Mouse (Mus musculus) hindbrain, postnatal 0 days (tissue): ENCODE data around the gene Lmtk3. TPM values are rescaled to one million over a fixed set of nuclear protein-coding genes. Genes with fewer than 3 reads are reported as not detected.
A peak's percentile ranks its signal among the peaks of the same experiment; 100 is the strongest.

ENCODE experiments used
- ATAC-seq: fragments of 200-750 bp; cut with Nextera tagmentation; 2 replicates; pipeline ENCODE4 v1.8.0; 2017; ENCODE audit warnings: mild to moderate bottlenecking, moderate TSS enrichment, moderate library complexity
- DNase-seq: peaks from one replicate; pipeline ENCODE4 v3.0.0-alpha.2; 2015; ENCODE audit warnings: low spot score
- H3K27ac ChIP-seq: fragments of 300-500 bp; sonication (generic); 2 replicates; pipeline ENCODE4 v1.5.1; 2014; ENCODE audit warnings: mild to moderate bottlenecking
- H3K27me3 ChIP-seq: fragments of 300-500 bp; sonication (generic); 2 replicates; pipeline ENCODE4 v1.6.1; 2014; ENCODE audit warnings: low read length, mixed read lengths; ENCODE audit not compliant: insufficient read depth
- H3K36me3 ChIP-seq: fragments of 300-500 bp; sonication (generic); 2 replicates; pipeline ENCODE4 v1.6.1; 2014; ENCODE audit warnings: low read length, mixed read lengths; ENCODE audit not compliant: insufficient read depth
- H3K4me1 ChIP-seq: fragments of 300-500 bp; sonication (generic); 2 replicates; pipeline ENCODE4 v1.6.1; 2014; ENCODE audit warnings: antibody characterized with exemption, low read length, mixed read lengths; ENCODE audit not compliant: insufficient read depth
- H3K4me2 ChIP-seq: fragments of 300-500 bp; sonication (generic); 2 replicates; pipeline ENCODE4 v1.6.1; 2014; ENCODE audit warnings: low read depth, mild to moderate bottlenecking, low read length, moderate library complexity, mixed read lengths
- H3K4me3 ChIP-seq: fragments of 300-500 bp; sonication (generic); 2 replicates; pipeline ENCODE4 v1.5.1; 2014; ENCODE audit warnings: low read length
- H3K9ac ChIP-seq: fragments of 300-500 bp; sonication (generic); replicated peaks from 2 replicates; pipeline ENCODE4 v1.6.1; 2014; ENCODE audit warnings: mild to moderate bottlenecking, low read length, moderate library complexity, mixed read lengths
- H3K9me3 ChIP-seq: fragments of 300-500 bp; sonication (generic); 2 replicates; pipeline ENCODE4 v1.6.1; 2016; ENCODE audit warnings: low read length, mixed read lengths
- CTCF ChIP-seq: IDR thresholded peaks from 2 replicates; pipeline ENCODE4 v1.5.1; 2016; ENCODE audit warnings: antibody characterized with exemption, control low read depth, low read depth
- WGBS: fragments of 180-500 bp; shearing (Covaris S2); extraction: QIAGEN DNeasy Blood & Tissue Kit; methylation state at CpG from one replicate; pipeline ENCODE4 v1.1.7; 2014; 5-methylcytosine and 5-hydroxymethylcytosine counted together
- polyA plus RNA-seq: library from polyadenylated mRNA; unstranded; fragments of >200 nt; fragmentation: Nextera tagmentation; extraction: Ambion mirVana; gene quantifications from 2 replicates; pipeline ENCODE4 v1.2.1, GENCODE M21; 2015
- total RNA-seq: library from RNA; depleted of rRNA; stranded (reverse); fragments of >200 nt; gene quantifications from 2 replicates; pipeline ENCODE4 v1.2.3, GENCODE M21; 2014

The Lmtk3 gene
- total and polyA plus RNA-seq, 2 experiments from 2014 or later, result 13.6 to 125 TPM

DNA sequence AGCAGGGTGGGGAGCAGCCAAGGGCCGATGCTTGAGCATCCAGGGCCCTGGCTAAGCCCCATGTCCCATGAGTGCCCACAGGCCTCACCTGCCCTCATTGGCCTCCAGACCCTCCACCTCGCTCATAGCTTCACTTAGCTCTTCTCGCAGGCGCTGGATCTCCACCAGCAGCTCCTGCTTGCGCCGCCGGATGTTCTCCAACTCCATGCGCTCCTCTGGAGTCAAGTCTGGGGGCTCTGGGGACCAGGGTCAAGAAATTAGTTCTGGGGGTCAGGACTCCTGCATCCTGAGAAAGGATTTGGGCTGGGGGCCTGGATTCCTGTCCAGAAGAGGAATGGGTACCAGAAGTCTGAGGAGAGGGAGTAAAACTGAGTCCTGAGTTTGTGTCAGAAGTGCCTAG is 29.4 kb downstream of the Lmtk3 start:
- Histone ChIP-seq H3K4me3 (peak overlapping the region; percentile 72), H3K4me1 (peaks cover 24% of the 10 kb centered on the region), H3K4me2 (peak overlapping the region; percentile 93), H3K27me3 (no peaks in the 10 kb centered on the region), H3K9me3 (no peaks in the 10 kb centered on the region), H3K27ac (no peak overlapping the region), H3K36me3 (peaks cover 47% of the 10 kb centered on the region), H3K9ac (peak overlapping the region; percentile 96; the same call in 1 of the 2 replicates)
- TF ChIP-seq CTCF, result no peak
- 86% methylated on average over 8 of the region's 8 CpGs for WGBS
- ATAC-seq, result no peak
- DNase-seq, result no peak

- H3K36me3 ChIP-seq, result peaks cover 35% of the 10 kb centered on the region
- no peaks in the 10 kb centered on the region for H3K27me3 ChIP-seq
- ATAC-seq (peak; percentile 98), DNase-seq (peak; percentile 100)
- H3K27ac ChIP-seq, result peak within 1 kb of the TSS; percentile 99
- H3K4me2 ChIP-seq, result peak within 1 kb of the TSS; percentile 93
- no peak for TF ChIP-seq CTCF
- peak within 1 kb of the TSS; percentile 72 for H3K4me3 ChIP-seq
- H3K9me3 ChIP-seq, result no peaks in the 10 kb centered on the region
- peak within 1 kb of the TSS; percentile 96 for H3K9ac ChIP-seq
- 3% methylated on average over 75 of the region's 92 CpGs for WGBS
- peaks cover 24% of the 10 kb centered on the region for H3K4me1 ChIP-seq
Observed at GRCm38 (mm10) chr7:45813787-45814779, 30.5 kb downstream of the Lmtk3 start, which contains the start of gene Cyth2. Cyth2 (minus strand) TSS chr7:45814581.

- ATAC-seq (no peak), DNase-seq (no peak)
- Histone ChIP-seq H3K4me1 (peaks cover 24% of the 10 kb centered on the region), H3K9me3 (no peaks in the 10 kb centered on the region), H3K27me3 (no peaks in the 10 kb centered on the region), H3K27ac (peak overlapping the region; percentile 62), H3K36me3 (peaks cover 27% of the 10 kb centered on the region), H3K9ac (no peak overlapping the region; the same call in 1 of the 2 replicates), H3K4me2 (peak overlapping the region; percentile 61), H3K4me3 (peak overlapping the region; percentile 72)
- WGBS, result 2% methylated on average over 5 of the region's 5 CpGs
- no peak for TF ChIP-seq CTCF
Observed at GRCm38 (mm10) chr7:45814841-45815240, 31.3 kb downstream of the Lmtk3 start.

- peak; percentile 49 for DNase-seq
- Histone ChIP-seq H3K4me2 (peak overlapping the region; percentile 61; the same call in 1 of the 2 replicates), H3K9ac (no peak overlapping the region), H3K4me1 (peaks cover 24% of the 10 kb centered on the region), H3K36me3 (peaks cover 21% of the 10 kb centered on the region), H3K27me3 (no peaks in the 10 kb centered on the region), H3K4me3 (no peak overlapping the region), H3K27ac (peak overlapping the region; percentile 62), H3K9me3 (no peaks in the 10 kb centered on the region)
- TF ChIP-seq CTCF, result no peak
- ATAC-seq, result no peak
- 36% methylated on average over 10 of the region's 10 CpGs for WGBS
Observed at GRCm38 (mm10) chr7:45815323-45815983, 31.9 kb downstream of the Lmtk3 start.

DNA sequence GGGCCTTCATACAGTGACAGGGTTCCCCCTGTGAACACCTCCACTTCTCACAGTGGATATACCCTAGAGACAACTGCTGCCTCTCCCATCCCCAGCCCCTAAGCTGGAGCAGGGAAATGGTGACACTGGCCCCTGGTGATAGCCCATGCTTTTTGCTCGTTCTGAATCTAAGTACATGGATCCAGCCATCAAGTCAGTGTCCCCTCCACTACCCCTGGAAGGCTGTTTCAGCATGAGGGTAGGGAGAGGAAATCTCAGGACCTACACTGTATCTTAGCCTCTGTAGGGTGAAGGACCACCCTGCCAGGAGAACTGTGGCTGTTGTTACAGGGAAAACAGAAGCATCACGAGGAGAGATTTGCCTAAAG is 32.4 kb downstream of the Lmtk3 start:
- DNase-seq (no peak), ATAC-seq (no peak)
- H3K27ac ChIP-seq, result peak overlapping the region; percentile 62; the same call in 1 of the 2 replicates
- peaks cover 16% of the 10 kb centered on the region for H3K36me3 ChIP-seq
- no peak overlapping the region for H3K4me2 ChIP-seq
- no peak overlapping the region for H3K9ac ChIP-seq
- no peaks in the 10 kb centered on the region for H3K27me3 ChIP-seq
- no peak overlapping the region for H3K4me3 ChIP-seq
- 52% methylated on average over 2 of the region's 2 CpGs for WGBS
- H3K4me1 ChIP-seq, result peaks cover 24% of the 10 kb centered on the region
- no peaks in the 10 kb centered on the region for H3K9me3 ChIP-seq
- TF ChIP-seq CTCF, result no peak

- WGBS, result 12% methylated on average over 25 of the region's 25 CpGs
- peak overlapping the region; percentile 23; the same call in 1 of the 2 replicates for H3K4me2 ChIP-seq
- TF ChIP-seq CTCF, result no peak
Observed at GRCm38 (mm10) chr7:45819843-45820242, 36.3 kb downstream of the Lmtk3 start.

More at GRCm38 (mm10) chr7:45819843-45820242, 36.3 kb downstream of the Lmtk3 start:
- H3K4me1 ChIP-seq, result peaks cover 12% of the 10 kb centered on the region
- no peak for ATAC-seq
- H3K36me3 ChIP-seq, result peaks cover 8% of the 10 kb centered on the region; the same call in 1 of the 2 replicates
- no peak overlapping the region for H3K4me3 ChIP-seq
- no peak overlapping the region for H3K9ac ChIP-seq
- no peak overlapping the region for H3K27ac ChIP-seq
- no peaks in the 10 kb centered on the region for H3K9me3 ChIP-seq
- no peaks in the 10 kb centered on the region for H3K27me3 ChIP-seq
- no peak for DNase-seq
